Mouse (Mus musculus) cerebellum, adult 18-20 months (tissue): ENCODE data around the gene Cdc42ep5.

Experiments
- DNase-seq, 2 experiments: peaks; one replicate each; pipeline ENCODE4 v3.0.0; 2021

The Cdc42ep5 gene

GRCm38 (mm10) chr7:4145552-4146190 lies 19.0 kb downstream of the Cdc42ep5 start:
- peak; percentile 66 for DNase-seq

DNA sequence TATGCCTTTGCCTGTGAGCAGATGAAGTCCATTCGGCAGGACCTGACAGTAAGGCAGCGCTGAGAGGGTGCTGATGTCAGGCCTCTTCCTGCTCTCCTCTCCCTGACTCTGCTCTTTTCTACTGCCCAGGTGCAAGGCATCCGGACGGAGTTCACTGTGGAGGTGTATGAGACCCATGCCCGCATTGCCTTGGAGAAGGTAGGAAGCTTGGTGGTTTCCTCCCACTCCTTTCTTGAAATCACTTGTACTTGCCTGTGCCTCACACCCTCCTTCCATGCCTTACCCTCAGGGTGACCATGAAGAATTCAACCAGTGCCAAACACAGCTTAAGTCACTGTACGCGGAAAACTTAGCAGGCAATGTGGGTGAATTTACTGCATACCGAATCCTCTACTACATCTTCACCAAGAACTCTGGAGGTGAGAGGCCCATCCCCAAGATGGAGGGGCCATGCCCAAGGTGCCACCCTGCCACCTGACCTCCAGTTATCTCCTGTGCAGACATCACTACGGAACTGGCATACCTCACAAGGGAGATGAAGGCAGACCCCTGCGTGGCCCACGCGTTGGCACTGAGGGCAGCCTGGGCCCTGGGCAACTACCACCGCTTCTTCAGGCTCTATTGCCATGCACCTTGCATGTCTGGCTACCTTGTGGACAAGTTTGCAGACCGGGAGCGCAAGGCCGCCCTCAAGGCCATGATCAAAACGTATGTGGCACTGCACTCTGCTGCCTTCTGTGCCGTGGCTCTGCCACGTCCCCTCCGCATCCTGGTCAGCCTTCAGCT lies 19.7 kb downstream of the Cdc42ep5 start:
- peak in 1 of 2 experiments; percentile 23 for DNase-seq

GRCm38 (mm10) chr7:4144046-4144445 lies 20.6 kb downstream of the Cdc42ep5 start:
- DNase-seq, result no peak

- no peak for DNase-seq
Observed at GRCm38 (mm10) chr7:4143506-4143905, 21.2 kb downstream of the Cdc42ep5 start.

- peak in 1 of 2 experiments; percentile 10 for DNase-seq
Observed at GRCm38 (mm10) chr7:4142796-4143445, 21.7 kb downstream of the Cdc42ep5 start.

DNA sequence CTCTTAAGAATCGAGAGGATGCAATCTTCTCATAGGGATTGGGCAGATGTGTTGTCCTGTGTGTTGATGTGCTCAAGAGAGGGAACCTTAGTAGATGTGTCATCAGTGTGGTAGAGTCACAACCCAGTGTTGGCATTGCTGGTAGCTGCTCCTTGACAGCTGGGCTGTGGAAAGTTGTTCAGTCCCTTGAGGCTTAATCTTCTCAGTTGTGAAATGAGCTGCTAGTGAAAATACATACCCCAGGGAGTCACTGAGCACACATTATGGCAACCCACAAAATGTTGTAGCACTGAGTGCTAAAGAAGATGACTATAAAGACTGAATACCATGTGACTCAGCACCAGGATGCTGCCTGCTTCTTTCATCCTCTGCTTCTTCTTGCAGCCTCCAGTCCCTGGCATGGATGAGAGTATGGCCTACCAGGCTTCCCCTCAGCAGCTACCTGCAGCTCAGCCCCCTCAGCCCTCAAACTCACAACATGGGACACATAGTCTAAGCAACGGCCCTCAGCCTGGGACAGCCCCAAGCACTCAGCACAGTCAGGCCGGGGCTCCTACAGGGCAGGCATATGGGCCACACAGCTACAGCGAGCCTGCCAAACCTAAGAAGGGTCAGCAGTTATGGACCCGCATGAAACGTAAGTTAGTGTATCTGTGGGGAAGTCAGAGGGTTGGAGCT lies 22.9 kb downstream of the Cdc42ep5 start:
- DNase-seq, result no peak

DNA sequence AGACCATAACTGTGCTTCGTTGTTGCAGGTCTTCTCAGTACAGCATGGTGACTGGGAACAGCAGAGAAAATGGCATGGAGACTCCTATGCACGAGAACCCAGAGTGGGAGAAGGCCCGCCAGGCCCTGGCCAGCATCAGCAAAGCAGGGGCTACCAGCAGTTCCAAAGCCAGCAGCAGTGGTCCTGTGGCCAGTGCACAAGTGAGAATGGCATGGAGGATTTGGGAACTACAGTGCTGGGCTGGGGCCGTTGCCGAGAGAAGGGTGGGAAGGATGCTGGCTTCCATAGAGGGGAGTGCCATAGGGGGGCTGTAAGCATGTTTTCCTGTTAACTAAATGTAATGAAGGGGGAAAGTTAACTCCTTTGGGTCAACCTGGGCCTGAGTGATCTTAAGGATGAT lies 25.3 kb downstream of the Cdc42ep5 start:
- DNase-seq, result no peak

DNA sequence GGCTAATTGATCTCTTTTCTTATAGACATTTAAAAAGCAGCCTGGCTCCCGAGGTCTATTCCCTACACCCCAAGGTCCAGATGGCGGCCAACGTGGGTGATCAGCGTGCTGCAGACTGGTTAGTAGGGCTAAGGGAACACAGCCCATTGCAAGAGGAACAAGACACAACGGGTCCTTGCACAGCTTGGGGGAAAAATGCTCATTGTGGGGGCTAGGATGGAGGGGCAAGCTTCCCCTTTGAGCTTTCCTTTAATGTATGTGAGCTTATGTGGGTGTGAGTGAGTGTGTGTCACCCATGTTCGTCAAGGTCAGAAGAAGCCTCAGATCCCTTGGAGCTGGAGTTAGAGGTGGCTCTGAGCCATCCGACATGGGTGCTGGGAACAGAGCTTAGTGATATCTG lies 26.0 kb downstream of the Cdc42ep5 start:
- DNase-seq, result no peak

GRCm38 (mm10) chr7:4138181-4138580 lies 26.5 kb downstream of the Cdc42ep5 start:
- DNase-seq, result no peak

- no peak for DNase-seq
Observed at GRCm38 (mm10) chr7:4137746-4138145, 26.9 kb downstream of the Cdc42ep5 start.

- DNase-seq, result peak; percentile 99
Observed at GRCm38 (mm10) chr7:4136771-4137531, 27.7 kb downstream of the Cdc42ep5 start, which contains the start of gene Leng8. Leng8 (plus strand) TSS chr7:4137039.

DNA sequence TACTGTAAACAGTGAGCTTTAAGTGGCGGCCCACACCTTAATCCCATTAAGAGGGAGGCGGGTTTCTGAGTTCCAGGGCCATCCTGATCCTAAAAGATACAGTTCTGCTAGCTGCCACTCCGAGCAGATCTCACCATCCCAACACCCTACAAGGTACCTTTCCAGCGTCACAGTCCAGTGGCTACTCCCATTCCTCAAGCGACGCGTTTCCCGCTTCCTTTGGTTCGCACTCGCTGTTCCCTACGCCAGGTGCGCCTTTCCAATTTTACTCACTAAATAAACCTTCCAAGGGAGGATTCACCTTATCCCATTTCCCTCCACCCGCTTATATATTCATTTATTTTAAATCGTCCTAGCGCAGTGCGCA lies 28.3 kb downstream of the Cdc42ep5 start:
- no peak for DNase-seq

- no peak for DNase-seq
Observed at GRCm38 (mm10) chr7:4134911-4135310, 29.7 kb downstream of the Cdc42ep5 start.

- peak in 1 of 2 experiments; percentile 21 for DNase-seq
Observed at GRCm38 (mm10) chr7:4132998-4133397, 31.7 kb downstream of the Cdc42ep5 start.

- DNase-seq, result peak in 1 of 2 experiments; percentile 14
Observed at GRCm38 (mm10) chr7:4132581-4132980, 32.1 kb downstream of the Cdc42ep5 start.

GRCm38 (mm10) chr7:4131964-4132363 lies 32.7 kb downstream of the Cdc42ep5 start:
- DNase-seq, result peak in 1 of 2 experiments; percentile 19

DNA sequence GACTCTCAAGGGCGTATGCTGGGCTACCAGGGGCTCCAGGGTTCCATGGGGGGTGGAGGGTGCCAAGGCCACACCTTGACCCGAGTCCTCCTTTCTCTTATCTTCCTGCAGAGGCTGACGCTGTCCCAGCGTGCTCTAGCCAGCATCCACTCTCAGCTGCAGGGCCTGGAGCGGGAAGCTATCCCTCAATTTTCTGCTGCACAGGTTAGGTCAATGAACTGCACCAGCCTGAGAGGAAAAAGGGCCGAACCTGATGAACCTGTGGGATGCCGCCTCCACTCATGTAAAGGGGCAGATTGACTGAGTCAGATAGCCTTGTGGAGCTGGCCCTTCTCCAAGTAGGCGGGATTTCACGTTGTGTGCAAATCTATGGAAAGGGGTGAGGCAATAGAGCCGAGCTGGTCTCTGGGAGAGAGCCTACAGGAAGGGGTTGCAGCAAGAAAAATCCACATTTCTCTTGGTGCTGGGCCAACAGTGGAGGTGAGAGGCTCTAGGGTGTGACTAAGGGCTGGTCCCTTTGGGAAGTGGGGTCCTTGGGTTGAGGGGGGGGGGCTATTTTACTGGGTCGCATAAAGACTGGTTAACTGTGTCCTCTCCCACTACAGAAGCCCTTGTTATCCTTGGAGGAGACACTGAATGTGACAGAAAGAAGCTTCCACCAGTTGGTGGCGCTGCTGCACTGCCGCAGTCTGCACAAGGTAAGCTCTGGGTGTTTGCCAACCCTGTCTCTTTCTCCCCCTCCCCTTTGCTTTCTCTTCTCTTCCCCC lies 33.8 kb downstream of the Cdc42ep5 start:
- peak; percentile 83 to 91 for DNase-seq

DNA sequence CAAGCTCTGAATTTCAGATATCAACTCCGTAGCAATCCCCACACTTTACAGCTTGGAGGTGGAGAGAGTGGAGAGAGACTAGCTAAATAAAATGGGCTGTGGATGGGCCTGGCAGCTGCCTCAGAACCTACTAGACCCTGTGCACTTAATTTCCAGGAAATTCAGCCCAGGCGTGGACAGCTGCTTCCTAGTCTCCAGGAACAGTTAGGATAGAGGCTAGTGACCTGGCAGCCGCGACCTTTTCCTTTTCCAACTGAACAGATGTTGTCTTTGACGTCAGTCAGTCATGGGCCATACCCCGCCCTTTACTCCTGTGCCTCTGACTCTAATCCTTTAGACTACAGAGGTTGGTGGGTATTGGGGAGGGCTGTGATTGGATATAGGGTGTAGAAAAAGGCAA lies 35.8 kb downstream of the Cdc42ep5 start:
- no peak for DNase-seq

GRCm38 (mm10) chr7:4127894-4128293 lies 36.8 kb downstream of the Cdc42ep5 start:
- no peak for DNase-seq

DNA sequence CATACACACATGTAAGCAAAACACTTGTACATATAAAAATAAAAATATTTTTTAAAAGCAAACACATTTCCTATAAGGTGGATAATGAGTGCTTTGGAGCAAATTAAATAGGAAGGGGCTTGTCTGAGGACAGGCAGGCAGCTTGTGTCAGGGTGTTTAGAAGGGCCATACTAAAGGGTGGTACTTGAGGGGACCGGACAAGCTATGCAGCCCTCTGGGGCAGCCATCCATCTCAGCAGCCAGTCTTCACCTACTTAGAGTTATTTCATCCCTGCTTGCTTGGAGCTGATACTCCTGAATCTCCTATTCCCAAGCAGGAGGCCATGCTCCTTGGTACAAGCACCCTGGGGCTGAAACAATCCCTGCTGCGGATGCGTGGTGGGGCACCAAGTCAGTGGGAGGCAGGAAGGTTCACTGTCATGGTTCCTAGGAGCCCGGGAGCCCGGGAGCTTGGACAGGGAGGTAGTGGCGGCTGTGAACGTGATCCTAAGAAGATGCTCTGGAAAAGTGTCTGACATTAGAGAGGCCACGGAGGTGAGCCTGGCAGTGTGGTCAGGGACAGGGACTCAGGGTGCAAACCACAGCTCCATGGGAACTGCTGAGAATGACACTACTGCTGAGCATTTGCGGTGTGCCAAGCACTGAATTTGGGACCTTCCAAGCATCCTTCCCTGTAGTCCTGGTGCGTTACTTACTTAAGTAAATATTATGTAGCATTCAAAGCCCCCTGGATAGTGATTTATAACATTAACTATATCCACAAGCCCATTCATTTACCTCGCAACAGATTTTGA lies 37.5 kb downstream of the Cdc42ep5 start:
- peak in 1 of 2 experiments; percentile 19 for DNase-seq

GRCm38 (mm10) chr7:4125306-4125705 lies 39.4 kb downstream of the Cdc42ep5 start:
- DNase-seq, result peak in 1 of 2 experiments; percentile 27
